Mouse (Mus musculus) stomach, embryonic 16.5 days (tissue): ENCODE measurements around the gene Frrs1l. TPM values are rescaled to one million over a fixed set of nuclear protein-coding genes. Genes with fewer than 3 reads are reported as not detected.

Experiments used
- ATAC-seq: fragments of 200-750 bp; cut with Nextera tagmentation; 2 replicates; pipeline ENCODE4 v1.8.0; 2017; ENCODE audit warnings: moderate number of reproducible peaks, moderate TSS enrichment; ENCODE audit not compliant: insufficient read depth, low FRiP score
- H3K27ac ChIP-seq: fragments of 300-500 bp; sonication (generic); 2 replicates; pipeline ENCODE4 v1.5.1; 2014; ENCODE audit warnings: low read length
- H3K27me3 ChIP-seq: fragments of 300-500 bp; sonication (generic); 2 replicates; pipeline ENCODE4 v1.6.1; 2014; ENCODE audit warnings: low read length, control low read depth, mixed read lengths; ENCODE audit not compliant: control insufficient read depth, insufficient read depth
- H3K36me3 ChIP-seq: fragments of 300-500 bp; sonication (generic); 2 replicates; pipeline ENCODE4 v1.6.1; 2014; ENCODE audit warnings: low read length; ENCODE audit not compliant: control insufficient read depth, insufficient read depth
- H3K4me1 ChIP-seq: fragments of 300-500 bp; sonication (generic); 2 replicates; pipeline ENCODE4 v1.6.1; 2014; ENCODE audit warnings: low read length, control low read depth, mixed read lengths; ENCODE audit not compliant: control insufficient read depth, insufficient read depth
- H3K4me2 ChIP-seq: fragments of 300-500 bp; sonication (generic); 2 replicates; pipeline ENCODE4 v1.6.1; 2014; ENCODE audit warnings: low read depth, low read length, mixed read lengths
- H3K4me3 ChIP-seq: fragments of 300-500 bp; sonication (generic); replicated peaks from 2 replicates; pipeline ENCODE4 v1.5.1; 2014; ENCODE audit warnings: mild to moderate bottlenecking, low read length
- H3K9ac ChIP-seq: fragments of 300-500 bp; sonication (generic); 2 replicates; pipeline ENCODE4 v1.6.1; 2014; ENCODE audit warnings: low read length
- H3K9me3 ChIP-seq: fragments of 300-500 bp; sonication (generic); replicated peaks from 2 replicates; pipeline ENCODE4 v1.6.1; 2016; ENCODE audit warnings: low read length, control low read depth; ENCODE audit not compliant: control insufficient read depth
- WGBS: fragments of 180-500 bp; shearing (Covaris S2); extraction: QIAGEN DNeasy Blood & Tissue Kit; methylation state at CpG from one replicate; pipeline ENCODE4 v1.1.7; 2014; 5-methylcytosine and 5-hydroxymethylcytosine counted together
- polyA plus RNA-seq: library from polyadenylated mRNA; unstranded; fragments of >200 nt; fragmentation: Nextera tagmentation; extraction: Ambion mirVana; gene quantifications from 2 replicates; pipeline ENCODE4 v1.2.1, GENCODE M21; 2015

Gene Frrs1l
- polyA plus RNA-seq, 1 experiment from 2014 or later, result 0.71 TPM

GRCm38 (mm10) chr4:56951701-56952100 lies 38.5 kb downstream of the Frrs1l start:
- no peak for ATAC-seq
- Histone ChIP-seq H3K9ac (no peak overlapping the region), H3K27ac (no peak overlapping the region), H3K27me3 (no peaks in the 10 kb centered on the region), H3K4me3 (no peak overlapping the region), H3K9me3 (no peaks in the 10 kb centered on the region), H3K36me3 (no peaks in the 10 kb centered on the region), H3K4me2 (no peak overlapping the region), H3K4me1 (no peaks in the 10 kb centered on the region)
- WGBS, result 84% methylated on average over 3 of the region's 3 CpGs

DNA sequence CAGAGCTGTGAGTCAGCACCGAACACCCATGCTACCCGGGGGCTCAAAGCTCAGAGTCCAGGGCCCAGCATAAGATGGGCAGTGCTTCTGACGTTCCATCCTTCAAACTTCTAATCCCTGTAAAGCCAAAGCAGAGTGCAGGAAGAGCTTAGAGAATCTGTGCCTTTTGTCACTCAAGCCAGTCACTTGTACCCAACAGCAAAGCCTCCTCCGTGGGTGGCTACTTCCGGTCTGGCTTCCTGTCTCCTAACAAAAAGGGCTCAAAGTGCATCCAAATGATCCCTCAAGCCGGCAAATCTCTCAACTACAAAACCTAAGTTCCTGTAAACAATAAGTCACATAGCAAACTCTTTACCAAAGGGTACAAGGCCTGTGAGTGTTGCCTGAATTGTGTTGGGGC lies 40.7 kb downstream of the Frrs1l start:
- no peak overlapping the region for H3K27ac ChIP-seq
- H3K27me3 ChIP-seq, result no peaks in the 10 kb centered on the region
- no peak for ATAC-seq
- no peak overlapping the region for H3K4me2 ChIP-seq
- H3K9me3 ChIP-seq, result no peaks in the 10 kb centered on the region
- WGBS, result 67% methylated on average over 6 of the region's 6 CpGs
- H3K36me3 ChIP-seq, result no peaks in the 10 kb centered on the region
- H3K4me1 ChIP-seq, result peaks cover 12% of the 10 kb centered on the region
- H3K4me3 ChIP-seq, result no peak overlapping the region
- no peak overlapping the region for H3K9ac ChIP-seq

GRCm38 (mm10) chr4:56946641-56947640 lies 43.2 kb downstream of the Frrs1l start, which contains the start of gene Tmem245:
Gene Tmem245, minus strand, starts transcription at chr4:56947437.
- peak; percentile 97 for ATAC-seq

DNA sequence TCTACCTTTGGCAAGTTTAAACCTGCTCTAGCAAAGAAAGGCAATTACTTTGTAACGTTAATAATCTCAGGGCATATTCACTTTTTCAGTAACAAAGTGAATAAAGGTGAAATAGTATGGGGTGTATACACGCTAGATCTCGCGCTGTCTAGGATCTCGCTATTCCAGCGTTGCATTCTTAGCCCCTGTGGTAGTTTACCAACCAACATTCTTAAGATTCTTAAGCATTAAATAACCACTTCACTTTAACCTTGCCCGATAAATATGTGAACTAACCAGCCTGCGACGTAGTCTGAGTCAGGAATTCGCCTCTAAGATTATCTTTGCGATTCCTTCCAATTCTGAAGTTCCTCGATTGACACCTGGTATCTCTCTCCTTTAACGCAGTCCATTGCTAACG lies 44.0 kb downstream of the Frrs1l start:
- Histone ChIP-seq H3K36me3 (no peaks in the 10 kb centered on the region), H3K4me3 (peak overlapping the region; percentile 88), H3K9ac (peak overlapping the region; percentile 89), H3K27me3 (no peaks in the 10 kb centered on the region), H3K4me2 (peak overlapping the region; percentile 86), H3K4me1 (peaks cover 37% of the 10 kb centered on the region), H3K27ac (peak overlapping the region; percentile 91), H3K9me3 (no peaks in the 10 kb centered on the region)
- no peak for ATAC-seq
- under 1% methylated on average over 14 of the region's 14 CpGs for WGBS

More at GRCm38 (mm10) chr4:56946641-56947640, 43.2 kb downstream of the Frrs1l start, which contains the start of gene Tmem245:
- H3K27ac ChIP-seq, result peak within 1 kb of the TSS; percentile 91
- H3K9ac ChIP-seq, result peak within 1 kb of the TSS; percentile 89
- no peaks in the 10 kb centered on the region for H3K36me3 ChIP-seq
- peaks cover 35% of the 10 kb centered on the region for H3K4me1 ChIP-seq
- no peaks in the 10 kb centered on the region for H3K9me3 ChIP-seq
- WGBS, result under 1% methylated on average over 106 of the region's 107 CpGs
- no peaks in the 10 kb centered on the region for H3K27me3 ChIP-seq
- peak within 1 kb of the TSS; percentile 88 for H3K4me3 ChIP-seq
- peak within 1 kb of the TSS; percentile 86 for H3K4me2 ChIP-seq

DNA sequence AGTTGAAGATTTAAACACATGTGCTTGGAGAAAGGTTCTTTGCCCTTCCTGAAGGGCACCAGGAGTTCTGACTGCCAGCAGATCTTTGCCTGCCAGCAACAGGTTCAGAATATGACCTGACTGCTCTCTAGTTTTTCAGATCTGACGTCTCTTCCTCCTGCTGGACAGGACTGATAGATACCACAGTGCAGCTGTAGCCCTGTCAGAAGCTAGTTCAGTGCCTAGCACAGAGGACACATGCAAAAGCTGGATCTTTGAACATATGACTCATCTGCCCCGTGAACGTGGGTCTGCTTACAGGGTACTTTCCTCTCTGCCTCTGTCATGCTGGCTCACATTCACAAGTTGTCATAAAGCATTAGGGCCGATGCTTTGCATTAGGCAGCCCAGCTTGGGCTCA lies 45.9 kb downstream of the Frrs1l start:
- peaks cover 43% of the 10 kb centered on the region for H3K4me1 ChIP-seq
- H3K27me3 ChIP-seq, result no peaks in the 10 kb centered on the region
- ATAC-seq, result no peak
- no peak overlapping the region for H3K27ac ChIP-seq
- H3K4me3 ChIP-seq, result no peak overlapping the region
- no peaks in the 10 kb centered on the region for H3K9me3 ChIP-seq
- H3K4me2 ChIP-seq, result no peak overlapping the region
- 35% methylated on average over 4 of the region's 4 CpGs for WGBS
- no peak overlapping the region for H3K9ac ChIP-seq
- no peaks in the 10 kb centered on the region for H3K36me3 ChIP-seq

DNA sequence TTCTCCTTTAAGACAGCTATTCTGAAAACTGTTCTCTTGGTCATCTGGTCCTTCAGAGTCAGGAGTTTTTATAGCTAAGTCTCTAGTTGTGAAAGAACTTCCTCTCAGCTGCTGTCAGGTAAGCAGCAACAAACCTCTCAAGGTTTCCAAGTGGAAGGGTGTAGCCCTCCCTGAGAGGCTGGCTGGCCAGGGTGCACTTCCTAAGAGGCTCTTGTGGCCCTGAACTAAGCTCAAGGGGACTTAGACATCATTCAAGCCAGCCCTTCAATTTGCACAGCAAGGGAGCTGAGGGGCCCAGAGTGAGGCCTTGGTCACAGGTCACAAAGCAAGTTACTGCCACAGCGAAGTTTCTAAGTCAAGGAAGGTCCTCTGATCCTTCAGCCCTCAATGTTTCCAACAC lies 46.9 kb downstream of the Frrs1l start:
- no peak for ATAC-seq
- Histone ChIP-seq H3K36me3 (peaks cover 3% of the 10 kb centered on the region; the same call in 1 of the 2 replicates), H3K9ac (no peak overlapping the region), H3K4me3 (no peak overlapping the region), H3K4me2 (no peak overlapping the region), H3K27ac (no peak overlapping the region), H3K4me1 (peaks cover 43% of the 10 kb centered on the region), H3K27me3 (no peaks in the 10 kb centered on the region), H3K9me3 (no peaks in the 10 kb centered on the region)
- 55% methylated on average over 1 of the region's 1 CpGs for WGBS

GRCm38 (mm10) chr4:56942567-56942966 lies 47.6 kb downstream of the Frrs1l start:
- Histone ChIP-seq H3K27ac (no peak overlapping the region), H3K27me3 (no peaks in the 10 kb centered on the region), H3K4me2 (no peak overlapping the region), H3K4me1 (peaks cover 43% of the 10 kb centered on the region), H3K36me3 (peaks cover 3% of the 10 kb centered on the region; the same call in 1 of the 2 replicates), H3K9ac (no peak overlapping the region), H3K4me3 (no peak overlapping the region), H3K9me3 (no peaks in the 10 kb centered on the region)
- WGBS, result 74% methylated on average over 1 of the region's 1 CpGs
- ATAC-seq, result no peak

DNA sequence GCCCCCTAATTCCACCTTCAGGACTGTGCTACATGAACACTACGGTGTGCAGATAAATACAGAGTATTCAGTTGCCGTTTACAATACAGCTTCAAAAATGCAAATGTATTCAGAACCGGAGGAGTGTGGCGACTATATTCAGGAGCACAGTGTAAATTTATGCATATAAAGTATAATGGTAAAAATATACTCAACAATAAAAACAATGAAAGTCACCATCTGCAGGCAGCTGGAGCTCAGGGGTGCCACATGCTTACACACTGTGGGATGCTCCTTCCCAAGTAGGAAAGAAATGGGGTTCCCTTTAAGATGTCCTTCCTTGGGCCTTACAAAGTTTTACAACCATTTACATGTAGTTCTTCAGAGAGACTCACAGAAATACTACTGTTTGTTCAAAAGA lies 48.7 kb downstream of the Frrs1l start:
- H3K9ac ChIP-seq, result no peak overlapping the region
- H3K36me3 ChIP-seq, result peaks cover 3% of the 10 kb centered on the region; the same call in 1 of the 2 replicates
- H3K4me1 ChIP-seq, result peaks cover 47% of the 10 kb centered on the region
- H3K9me3 ChIP-seq, result no peaks in the 10 kb centered on the region
- H3K4me3 ChIP-seq, result no peak overlapping the region
- no peak for ATAC-seq
- no peak overlapping the region for H3K4me2 ChIP-seq
- H3K27me3 ChIP-seq, result no peaks in the 10 kb centered on the region
- 75% methylated on average over 4 of the region's 4 CpGs for WGBS
- no peak overlapping the region for H3K27ac ChIP-seq

DNA sequence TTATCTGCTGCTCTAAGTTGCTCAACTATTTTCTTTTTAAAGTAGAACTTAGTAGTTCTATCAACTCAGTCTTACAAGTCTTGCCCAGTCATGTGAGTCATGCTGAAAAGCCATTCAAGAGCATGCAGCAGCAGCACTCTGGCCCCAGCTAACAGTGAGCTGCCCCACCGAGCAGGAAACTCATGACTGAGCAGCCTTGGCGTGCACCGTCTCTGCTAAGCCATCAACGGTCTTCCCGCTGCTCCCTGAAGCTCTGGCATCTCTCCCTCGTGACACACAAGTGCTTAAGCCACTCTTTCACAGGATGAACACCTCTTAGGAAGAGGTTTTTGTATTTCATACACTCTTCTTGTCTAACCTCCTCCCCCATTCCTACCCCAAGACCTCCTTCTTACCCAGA lies 53.1 kb downstream of the Frrs1l start:
- Histone ChIP-seq H3K9ac (no peak overlapping the region), H3K27me3 (no peaks in the 10 kb centered on the region), H3K27ac (0 out of 2 replicates have a peak overlapping the region, but pooled peaks have one; percentile 5), H3K4me3 (no peak overlapping the region), H3K4me2 (no peak overlapping the region), H3K9me3 (no peaks in the 10 kb centered on the region), H3K36me3 (peaks cover 5% of the 10 kb centered on the region; the same call in 1 of the 2 replicates), H3K4me1 (peaks cover 12% of the 10 kb centered on the region)
- 37% methylated on average over 6 of the region's 6 CpGs for WGBS
- no peak for ATAC-seq
